Mouse (Mus musculus): Measurements from ENCODE around the gene Inf2. TPM values are rescaled to one million over a fixed set of nuclear protein-coding genes. Genes with fewer than 3 reads are reported as not detected.

Inf2 gene
- polyA plus RNA-seq, 2 experiments, result 6.9 to 27.5 TPM

- no peak for TF ChIP-seq POLR2A (IDR thresholded peaks at IDR 0.05; ENCODE audit: borderline replicate concordance, extremely low read depth, insufficient read depth, insufficient read length)
- 68% methylated on average over 6 of the region's 6 CpGs for WGBS
- no peak overlapping the region for H3K9ac ChIP-seq (ENCODE audit: low read depth, low read length, severe bottlenecking)
- no peak overlapping the region for H3K4me2 ChIP-seq (replicated peaks; ENCODE audit: low read depth, low read length, severe bottlenecking)
- H3K27me3 ChIP-seq (ENCODE audit: control insufficient read depth, insufficient read depth, low read length), result no peaks in the 10 kb centered on the region
- no peak overlapping the region for H3K27ac ChIP-seq (replicated peaks; ENCODE audit: low read depth, low read length)
- no peak overlapping the region for H3K4me3 ChIP-seq (replicated peaks; ENCODE audit: low read length)
- no peaks in the 10 kb centered on the region for H3K36me3 ChIP-seq (ENCODE audit: control insufficient read depth, insufficient read depth, low read length)
- DNase-seq (ENCODE audit: low spot score) (no peak), ATAC-seq (ENCODE audit: low FRiP score, low read depth) (no peak)
- H3K4me1 ChIP-seq (ENCODE audit: control insufficient read depth, insufficient read depth, low read length), result peaks cover 24% of the 10 kb centered on the region
- no peaks in the 10 kb centered on the region for H3K9me3 ChIP-seq (ENCODE audit: control insufficient read depth, low read length)
Observed at GRCm38 (mm10) chr12:112578296-112579090, 10.1 kb upstream of the Inf2 start.

GRCm38 (mm10) chr12:112579430-112579829 is 9.2 kb upstream of the Inf2 start:
- no peak for DNase-seq (ENCODE audit: low spot score)
- no peak overlapping the region for H3K9ac ChIP-seq (ENCODE audit: low read depth, low read length, severe bottlenecking)
- no peak for TF ChIP-seq POLR2A (IDR thresholded peaks at IDR 0.05; ENCODE audit: borderline replicate concordance, extremely low read depth, insufficient read depth, insufficient read length)
- no peak; the same call in 1 of the 2 replicates for ATAC-seq (ENCODE audit: low FRiP score, low read depth)
- H3K27ac ChIP-seq (replicated peaks; ENCODE audit: low read depth, low read length), result no peak overlapping the region
- H3K27me3 ChIP-seq (ENCODE audit: control insufficient read depth, insufficient read depth, low read length), result no peaks in the 10 kb centered on the region
- 58% methylated on average over 5 of the region's 5 CpGs for WGBS
- no peaks in the 10 kb centered on the region for H3K36me3 ChIP-seq (ENCODE audit: control insufficient read depth, insufficient read depth, low read length)
- peaks cover 24% of the 10 kb centered on the region for H3K4me1 ChIP-seq (ENCODE audit: control insufficient read depth, insufficient read depth, low read length)
- no peak overlapping the region for H3K4me2 ChIP-seq (replicated peaks; ENCODE audit: low read depth, low read length, severe bottlenecking)
- H3K4me3 ChIP-seq (replicated peaks; ENCODE audit: low read length), result no peak overlapping the region
- H3K9me3 ChIP-seq (ENCODE audit: control insufficient read depth, low read length), result no peaks in the 10 kb centered on the region

GRCm38 (mm10) chr12:112579926-112580325 is 8.7 kb upstream of the Inf2 start:
- H3K4me3 ChIP-seq (replicated peaks; ENCODE audit: low read length), result no peak overlapping the region
- WGBS, result 84% methylated on average over 8 of the region's 8 CpGs
- H3K9ac ChIP-seq (ENCODE audit: low read depth, low read length, severe bottlenecking), result no peak overlapping the region
- no peaks in the 10 kb centered on the region for H3K27me3 ChIP-seq (ENCODE audit: control insufficient read depth, insufficient read depth, low read length)
- H3K36me3 ChIP-seq (ENCODE audit: control insufficient read depth, insufficient read depth, low read length), result no peaks in the 10 kb centered on the region
- no peak overlapping the region for H3K4me2 ChIP-seq (replicated peaks; ENCODE audit: low read depth, low read length, severe bottlenecking)
- no peak for TF ChIP-seq POLR2A (IDR thresholded peaks at IDR 0.05; ENCODE audit: borderline replicate concordance, extremely low read depth, insufficient read depth, insufficient read length)
- H3K4me1 ChIP-seq (ENCODE audit: control insufficient read depth, insufficient read depth, low read length), result peaks cover 24% of the 10 kb centered on the region
- ATAC-seq (ENCODE audit: low FRiP score, low read depth) (no peak), DNase-seq (ENCODE audit: low spot score) (no peak)
- no peak overlapping the region for H3K27ac ChIP-seq (replicated peaks; ENCODE audit: low read depth, low read length)
- H3K9me3 ChIP-seq (ENCODE audit: control insufficient read depth, low read length), result no peaks in the 10 kb centered on the region

GRCm38 (mm10) chr12:112581113-112581512 is 7.5 kb upstream of the Inf2 start:
- H3K4me2 ChIP-seq (replicated peaks; ENCODE audit: low read depth, low read length, severe bottlenecking), result no peak overlapping the region
- H3K4me1 ChIP-seq (ENCODE audit: control insufficient read depth, insufficient read depth, low read length), result peaks cover 21% of the 10 kb centered on the region
- H3K36me3 ChIP-seq (ENCODE audit: control insufficient read depth, insufficient read depth, low read length), result no peaks in the 10 kb centered on the region
- WGBS, result 78% methylated on average over 3 of the region's 3 CpGs
- DNase-seq (ENCODE audit: low spot score), result no peak
- H3K27ac ChIP-seq (replicated peaks; ENCODE audit: low read depth, low read length), result no peak overlapping the region
- H3K9me3 ChIP-seq (ENCODE audit: control insufficient read depth, low read length), result no peaks in the 10 kb centered on the region
- TF ChIP-seq POLR2A (IDR thresholded peaks at IDR 0.05; ENCODE audit: borderline replicate concordance, extremely low read depth, insufficient read depth, insufficient read length), result no peak
- no peak overlapping the region for H3K4me3 ChIP-seq (replicated peaks; ENCODE audit: low read length)
- no peak overlapping the region for H3K9ac ChIP-seq (ENCODE audit: low read depth, low read length, severe bottlenecking)
- no peak for ATAC-seq (ENCODE audit: low FRiP score, low read depth)
- H3K27me3 ChIP-seq (ENCODE audit: control insufficient read depth, insufficient read depth, low read length), result no peaks in the 10 kb centered on the region

- no peak for TF ChIP-seq POLR2A (IDR thresholded peaks at IDR 0.05; ENCODE audit: borderline replicate concordance, extremely low read depth, insufficient read depth, insufficient read length)
- peaks cover 19% of the 10 kb centered on the region; the same call in 1 of the 2 replicates for H3K4me1 ChIP-seq (ENCODE audit: control insufficient read depth, insufficient read depth, low read length)
- no peak overlapping the region for H3K9ac ChIP-seq (ENCODE audit: low read depth, low read length, severe bottlenecking)
Observed at GRCm38 (mm10) chr12:112584954-112585353, 3.6 kb upstream of the Inf2 start.

More at GRCm38 (mm10) chr12:112584954-112585353, 3.6 kb upstream of the Inf2 start:
- Histone ChIP-seq H3K36me3 (ENCODE audit: control insufficient read depth, insufficient read depth, low read length) (no peaks in the 10 kb centered on the region), H3K9me3 (ENCODE audit: control insufficient read depth, low read length) (no peaks in the 10 kb centered on the region), H3K4me2 (replicated peaks; ENCODE audit: low read depth, low read length, severe bottlenecking) (no peak overlapping the region), H3K27me3 (ENCODE audit: control insufficient read depth, insufficient read depth, low read length) (no peaks in the 10 kb centered on the region), H3K4me3 (replicated peaks; ENCODE audit: low read length) (no peak overlapping the region), H3K27ac (replicated peaks; ENCODE audit: low read depth, low read length) (no peak overlapping the region)
- DNase-seq (ENCODE audit: low spot score) (no peak), ATAC-seq (ENCODE audit: low FRiP score, low read depth) (peak; percentile 41; the same call in 1 of the 2 replicates)
- 40% methylated on average over 7 of the region's 7 CpGs for WGBS
